Mouse (Mus musculus) heart, adult 10 weeks (tissue): ENCODE results near the gene Ank. TPM values are rescaled to one million over a fixed set of nuclear protein-coding genes. Genes with fewer than 3 reads are reported as not detected.

Experiments used
- polyA plus RNA-seq: library from polyadenylated mRNA; stranded (reverse); fragments of 350-450 nt; fragmentation: Illumina TruSeq; extraction: RNeasy Lipid Tissue Mini Kit (QIAGEN cat#74804); gene quantifications from one replicate; pipeline ENCODE4 v1.2.3, GENCODE M21; 2014; ENCODE audit warnings: low read depth, low replicate concordance

The Ank gene
- 165 TPM for polyA plus RNA-seq

GRCm38 (mm10) chr15:27466131-27467080 is at the start of gene Ank:
Gene Ank (plus strand): TSS chr15:27466677.

GRCm38 (mm10) chr15:27630601-27631383 is 164.3 kb downstream of the Ank start, which contains the start of gene Otulin:
Gene Otulin (minus strand): TSS chr15:27630693.

Other genes with a start within 250 kb of the Ank start
- gene Otulin, start 164.0 kb downstream of the Ank start, polyA plus RNA-seq = 25.6 TPM
- gene Otulinl, start 214.9 kb downstream of the Ank start, polyA plus RNA-seq = 1.3 TPM